Mouse (Mus musculus): ENCODE data around the gene Irs2. TPM values are rescaled to one million over a fixed set of nuclear protein-coding genes. Genes with fewer than 3 reads are reported as not detected.

The Irs2 gene
- polyA plus RNA-seq, 1 experiment from 2014 or later: 5.0 TPM

- no peaks in the 10 kb centered on the region for H3K36me3 ChIP-seq (ENCODE audit: control insufficient read depth, insufficient read depth, low read length)
- no peak overlapping the region for H3K4me2 ChIP-seq (replicated peaks; ENCODE audit: low read depth, low read length)
- H3K9ac ChIP-seq (replicated peaks; ENCODE audit: low read depth, low read length): no peak overlapping the region
- no peaks in the 10 kb centered on the region for H3K27me3 ChIP-seq (ENCODE audit: control insufficient read depth, insufficient read depth, low read length)
- H3K4me3 ChIP-seq (ENCODE audit: low read depth, low read length): no peak overlapping the region
- no peaks in the 10 kb centered on the region for H3K9me3 ChIP-seq (ENCODE audit: control insufficient read depth, low read depth, low read length)
- H3K4me1 ChIP-seq (ENCODE audit: control insufficient read depth, insufficient read depth, low read length): 0 out of 2 replicates have a peak, but pooled peaks cover 7% of the 10 kb centered on the region
- 70% methylated on average over 9 of the region's 9 CpGs for WGBS
- no peak overlapping the region for H3K27ac ChIP-seq (ENCODE audit: low read length)
- ATAC-seq (ENCODE audit: insufficient number of reproducible peaks, insufficient read depth, low FRiP score, low read depth): no peak
Measured at GRCm38 (mm10) chr8:10936646-10937045, 71.6 kb downstream of the Irs2 start.

GRCm38 (mm10) chr8:10935231-10935630, 73.0 kb downstream of the Irs2 start:
- Histone ChIP-seq H3K27me3 (ENCODE audit: control insufficient read depth, insufficient read depth, low read length) (no peaks in the 10 kb centered on the region), H3K4me3 (ENCODE audit: low read depth, low read length) (no peak overlapping the region), H3K4me1 (ENCODE audit: control insufficient read depth, insufficient read depth, low read length) (0 out of 2 replicates have a peak, but pooled peaks cover 7% of the 10 kb centered on the region), H3K9me3 (ENCODE audit: control insufficient read depth, low read depth, low read length) (no peaks in the 10 kb centered on the region), H3K4me2 (replicated peaks; ENCODE audit: low read depth, low read length) (no peak overlapping the region), H3K9ac (replicated peaks; ENCODE audit: low read depth, low read length) (no peak overlapping the region), H3K27ac (ENCODE audit: low read length) (no peak overlapping the region), H3K36me3 (ENCODE audit: control insufficient read depth, insufficient read depth, low read length) (no peaks in the 10 kb centered on the region)
- 50% methylated on average over 8 of the region's 8 CpGs for WGBS
- no peak for ATAC-seq (ENCODE audit: insufficient number of reproducible peaks, insufficient read depth, low FRiP score, low read depth)
